Mouse (Mus musculus) limb, embryonic 10.5 days (tissue): Measurements from ENCODE around the gene Eif3l. TPM values are rescaled to one million over a fixed set of nuclear protein-coding genes. Genes with fewer than 3 reads are reported as not detected.

Experiments used
- DNase-seq: peaks from one replicate; pipeline ENCODE4 v3.0.0-alpha.2; 2017; ENCODE audit warnings: low spot score
- H3K27ac ChIP-seq: fragments of 300-500 bp; sonication (generic); 2 replicates; pipeline ENCODE4 v1.5.1; 2016; ENCODE audit warnings: mild to moderate bottlenecking
- H3K27me3 ChIP-seq: fragments of 300-500 bp; sonication (generic); 2 replicates; pipeline ENCODE4 v1.6.1; 2016; ENCODE audit warnings: low read depth, mild to moderate bottlenecking; ENCODE audit not compliant: poor library complexity, severe bottlenecking
- H3K36me3 ChIP-seq: fragments of 300-500 bp; sonication (generic); 2 replicates; pipeline ENCODE4 v1.6.1; 2016; ENCODE audit warnings: mild to moderate bottlenecking, moderate library complexity
- H3K4me1 ChIP-seq: fragments of 300-500 bp; sonication (generic); 2 replicates; pipeline ENCODE4 v1.6.1; 2016
- H3K4me3 ChIP-seq: fragments of 300-500 bp; sonication (generic); 2 replicates; pipeline ENCODE4 v1.5.1; 2016; ENCODE audit warnings: mild to moderate bottlenecking, moderate library complexity
- H3K9me3 ChIP-seq: fragments of 300-500 bp; sonication (generic); replicated peaks from 2 replicates; pipeline ENCODE4 v1.6.1; 2016; ENCODE audit warnings: mild to moderate bottlenecking
- WGBS: fragments of 180-500 bp; shearing (Covaris S2); methylation state at CpG from one replicate; pipeline ENCODE4 v1.1.7; 2016; 5-methylcytosine and 5-hydroxymethylcytosine counted together
- polyA plus RNA-seq: library from polyadenylated mRNA; unstranded; fragments of >200 nt; fragmentation: Nextera tagmentation; extraction: Ambion mirVana; gene quantifications from 2 replicates; pipeline ENCODE4 v1.2.1, GENCODE M21; 2016

The Eif3l gene
- polyA plus RNA-seq, 1 experiment from 2014 or later: 278 TPM

DNA sequence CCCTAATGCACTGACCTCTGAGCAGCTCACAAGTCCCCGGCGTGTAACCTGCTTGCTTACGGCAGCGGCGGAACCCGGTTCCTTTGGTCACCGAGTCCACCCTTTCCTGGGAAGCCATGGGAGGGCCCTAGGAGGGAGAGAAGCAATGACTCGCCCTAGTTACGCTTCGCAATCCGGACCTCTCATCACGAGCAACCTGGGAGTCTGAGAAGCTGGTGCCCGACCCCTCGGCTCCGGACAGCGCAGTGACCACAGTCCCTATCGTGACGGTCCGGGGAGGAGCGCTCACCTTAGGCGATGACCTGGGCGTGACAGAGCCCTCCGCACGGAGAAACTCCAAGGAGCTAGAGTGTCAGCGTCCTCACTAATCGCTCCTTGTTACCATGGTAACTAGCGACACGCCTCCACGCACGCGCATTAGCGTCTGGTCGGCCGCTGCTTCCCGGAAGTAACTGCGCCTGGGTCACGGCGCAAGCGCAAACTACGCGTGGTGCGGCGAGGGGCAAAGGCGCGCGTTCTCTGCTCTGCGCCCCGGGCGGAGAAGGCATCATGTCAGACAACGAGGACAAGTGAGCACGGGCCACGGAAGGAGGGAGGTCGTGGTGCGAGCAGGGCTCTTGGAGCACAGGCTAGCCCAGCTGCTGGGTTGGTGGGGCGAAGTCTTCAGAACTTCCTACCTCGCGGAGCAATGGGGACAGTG lies 66.0 kb downstream of the Eif3l start, which contains the start of the genes Polr2f and 1700088E04Rik:
Polr2f (plus strand) TSS at position 144 of the 700 bp plus-strand sequence.
1700088E04Rik (minus strand) TSS at position 388 of the 700 bp plus-strand sequence.
- Histone ChIP-seq H3K27me3 (no peaks in the 10 kb centered on the region), H3K4me1 (peaks cover 22% of the 10 kb centered on the region), H3K36me3 (peaks cover 29% of the 10 kb centered on the region), H3K4me3 (peak within 1 kb of the TSS; percentile 98), H3K27ac (peak within 1 kb of the TSS; percentile 86), H3K9me3 (no peaks in the 10 kb centered on the region)
- peak; percentile 98 for DNase-seq
- under 1% methylated on average over 57 of the region's 57 CpGs for WGBS

GRCm38 (mm10) chr15:79141566-79141917 lies 66.6 kb downstream of the Eif3l start:
- no peaks in the 10 kb centered on the region for H3K9me3 ChIP-seq
- no peak for DNase-seq
- H3K4me1 ChIP-seq: peaks cover 18% of the 10 kb centered on the region
- peaks cover 34% of the 10 kb centered on the region for H3K36me3 ChIP-seq
- 1% methylated on average over 7 of the region's 7 CpGs for WGBS
- peak overlapping the region; percentile 98 for H3K4me3 ChIP-seq
- H3K27ac ChIP-seq: peak overlapping the region; percentile 86
- no peaks in the 10 kb centered on the region for H3K27me3 ChIP-seq

- H3K9me3 ChIP-seq: no peaks in the 10 kb centered on the region
- H3K36me3 ChIP-seq: peaks cover 52% of the 10 kb centered on the region
- no peak overlapping the region for H3K4me3 ChIP-seq
Observed at GRCm38 (mm10) chr15:79143316-79143715, 68.3 kb downstream of the Eif3l start.

More at GRCm38 (mm10) chr15:79143316-79143715, 68.3 kb downstream of the Eif3l start:
- H3K4me1 ChIP-seq: peaks cover 18% of the 10 kb centered on the region
- 84% methylated on average over 12 of the region's 12 CpGs for WGBS
- no peak overlapping the region for H3K27ac ChIP-seq
- DNase-seq: no peak
- H3K27me3 ChIP-seq: no peaks in the 10 kb centered on the region

Other genes starting within 250 kb of the Eif3l start
- gene Cdc42ep1, start 232.6 kb upstream of the Eif3l start, polyA plus RNA-seq: 18.8 and 22.0 TPM in 2 replicates
- gene Lgals2, start 219.7 kb upstream of the Eif3l start, polyA plus RNA-seq: not detected in 2 replicates
- gene Gga1, start 198.0 kb upstream of the Eif3l start, polyA plus RNA-seq: 49.9 and 56.5 TPM in 2 replicates
- 0.13 and 0.51 TPM in 2 replicates for gene Gm49510, start 175.5 kb upstream of the Eif3l start, polyA plus RNA-seq
- gene Sh3bp1, start 175.4 kb upstream of the Eif3l start, polyA plus RNA-seq: 51.1 and 51.2 TPM in 2 replicates
- 37.1 and 40.8 TPM in 2 replicates for gene Pdxp, start 161.3 kb upstream of the Eif3l start, polyA plus RNA-seq
- 292 and 458 TPM in 2 replicates for gene Lgals1, start 148.5 kb upstream of the Eif3l start, polyA plus RNA-seq
- gene Nol12, start 140.2 kb upstream of the Eif3l start, polyA plus RNA-seq: 70.6 and 84.9 TPM in 2 replicates
- gene Triobp, start 127.5 kb upstream of the Eif3l start, polyA plus RNA-seq: 47.9 and 54.6 TPM in 2 replicates
- gene H1f0, start 46.7 kb upstream of the Eif3l start, polyA plus RNA-seq: 330 and 448 TPM in 2 replicates
- gene Galr3, start 33.3 kb upstream of the Eif3l start, polyA plus RNA-seq: 0.13 TPM in 1 of 2 replicates, not detected in the other
- 73.8 and 77.9 TPM in 2 replicates for gene Ankrd54, start 12.3 kb upstream of the Eif3l start, polyA plus RNA-seq
- gene Micall1, start 33.7 kb downstream of the Eif3l start, polyA plus RNA-seq: 6.8 and 9.7 TPM in 2 replicates
- gene Polr2f, start 65.8 kb downstream of the Eif3l start, polyA plus RNA-seq: 351 and 426 TPM in 2 replicates
- 5.2 and 5.7 TPM in 2 replicates for gene 1700088E04Rik, start 66.1 kb downstream of the Eif3l start, polyA plus RNA-seq
- 0.75 and 1.8 TPM in 2 replicates for gene Sox10, start 90.1 kb downstream of the Eif3l start, polyA plus RNA-seq
- 38.3 and 52.5 TPM in 2 replicates for gene Pick1, start 154.0 kb downstream of the Eif3l start, polyA plus RNA-seq
- gene Gm49486, start 154.2 kb downstream of the Eif3l start, polyA plus RNA-seq: 0.11 and 0.48 TPM in 2 replicates
- 0.16 TPM in 1 of 2 replicates, not detected in the other for gene Slc16a8, start 179.6 kb downstream of the Eif3l start, polyA plus RNA-seq
- gene Baiap2l2, start 210.4 kb downstream of the Eif3l start, polyA plus RNA-seq: 2.6 and 3.1 TPM in 2 replicates